Comparison of ENCODE assay signal across 8 mouse cellular contexts in genomic region chr6:29717952-29718521, GRCm38 (mm10). TPM values are rescaled to one million over a fixed set of nuclear protein-coding genes. Genes with fewer than 3 reads are reported as not detected.
DNase-seq lines count a peak whose midpoint lies in the region; ATAC-seq and TF ChIP-seq lines count a peak whose summit lies in the region.

No protein-coding gene starts in this region.

- no peaks in the 10 kb centered on the region; the same call in 1 of the 2 replicates for H3K36me3 ChIP-seq in kidney, adult 2 months (ENCODE audit: control insufficient read depth, insufficient read depth, low read length)
- no peaks in the 10 kb centered on the region for H3K36me3 ChIP-seq in embryonic facial prominence, embryonic 13.5 days
- no peaks in the 10 kb centered on the region for H3K36me3 ChIP-seq in limb, embryonic 11.5 days (ENCODE audit: control insufficient read depth, insufficient read depth, low read length)

- peak overlapping the region; percentile 66 for H3K4me2 ChIP-seq in embryonic facial prominence, embryonic 13.5 days
- peak overlapping the region; percentile 31; the same call in 1 of the 2 replicates for H3K4me2 ChIP-seq in limb, embryonic 11.5 days (ENCODE audit: low read depth, severe bottlenecking)

- peak; percentile 68 for DNase-seq in kidney, adult 2 months
- DNase-seq in kidney, adult 8-10 months, result no peak
- peak; percentile 73 for DNase-seq in adrenal gland, postnatal 14 days
- DNase-seq in heart, postnatal 14 days, result peak; percentile 33 to 62
- peak; percentile 38 for DNase-seq in limb, embryonic 11.5 days (ENCODE audit: low spot score)
- DNase-seq in testis, postnatal 14 days (ENCODE audit: low spot score), result peak; percentile 34

- ATAC-seq in embryonic facial prominence, embryonic 13.5 days (ENCODE audit: insufficient number of reproducible peaks, insufficient read depth, low FRiP score, low TSS enrichment, low read depth), result no peak
- no peak for ATAC-seq in limb, embryonic 11.5 days (ENCODE audit: insufficient number of reproducible peaks, low FRiP score, low TSS enrichment, low read depth)
- no peak for ATAC-seq in megakaryocyte, adult 5-6 weeks (ENCODE audit: poor library complexity, severe bottlenecking)

- intact Hi-C loops in heart, postnatal 14 days (cut with DNase I), result no loop called here

- WGBS in kidney, adult 2 months, result 36% methylated on average over 14 of the region's 14 CpGs
- WGBS in embryonic facial prominence, embryonic 13.5 days, result 17% methylated on average over 14 of the region's 14 CpGs
- 19% methylated on average over 14 of the region's 14 CpGs for WGBS in limb, embryonic 11.5 days

- H3K9me3 ChIP-seq in embryonic facial prominence, embryonic 13.5 days, result no peaks in the 10 kb centered on the region
- no peaks in the 10 kb centered on the region for H3K9me3 ChIP-seq in limb, embryonic 11.5 days (ENCODE audit: control insufficient read depth, low read length)

- no peak overlapping the region for H3K27ac ChIP-seq in kidney, adult 2 months (ENCODE audit: insufficient read depth, low read depth, low read length)
- peak overlapping the region; percentile 22; the same call in 1 of the 2 replicates for H3K27ac ChIP-seq in embryonic facial prominence, embryonic 13.5 days
- H3K27ac ChIP-seq in limb, embryonic 11.5 days (replicated peaks; ENCODE audit: low read depth, low read length), result no peak overlapping the region

- TF ChIP-seq CTCF in kidney, adult 2 months (conservative IDR thresholded peaks at IDR 0.05; ENCODE audit: insufficient read depth, insufficient read length, low read depth, low read length), result no peak

- H3K27me3 ChIP-seq in kidney, adult 2 months (replicated peaks; ENCODE audit: control insufficient read depth, insufficient read depth, low read length), result no peaks in the 10 kb centered on the region
- peaks cover 9% of the 10 kb centered on the region for H3K27me3 ChIP-seq in embryonic facial prominence, embryonic 13.5 days
- no peaks in the 10 kb centered on the region; the same call in 1 of the 2 replicates for H3K27me3 ChIP-seq in limb, embryonic 11.5 days (ENCODE audit: control insufficient read depth, insufficient read depth, low read length)

- H3K4me1 ChIP-seq in kidney, adult 2 months (ENCODE audit: control insufficient read depth, insufficient read depth, low read length), result no peaks in the 10 kb centered on the region
- peaks cover 30% of the 10 kb centered on the region for H3K4me1 ChIP-seq in embryonic facial prominence, embryonic 13.5 days
- peaks cover 13% of the 10 kb centered on the region for H3K4me1 ChIP-seq in limb, embryonic 11.5 days (ENCODE audit: control insufficient read depth, insufficient read depth, low read length)

- no peak for TF ChIP-seq POLR2A in kidney, adult 2 months (IDR thresholded peaks at IDR 0.05; ENCODE audit: low read depth, low read length)

- no peak overlapping the region for H3K4me3 ChIP-seq in kidney, adult 2 months (ENCODE audit: insufficient read depth, low read depth, low read length)
- peak overlapping the region; percentile 23 for H3K4me3 ChIP-seq in embryonic facial prominence, embryonic 13.5 days
- no peak overlapping the region for H3K4me3 ChIP-seq in limb, embryonic 11.5 days (ENCODE audit: low read depth, low read length)

- H3K9ac ChIP-seq in embryonic facial prominence, embryonic 13.5 days, result peak overlapping the region; percentile 55
- peak overlapping the region; percentile 38; the same call in 1 of the 2 replicates for H3K9ac ChIP-seq in limb, embryonic 11.5 days (ENCODE audit: low read length)

RNA-seq across cellular contexts. Expression of gene Smo, which starts 17.3 kb away (rescaled TPM):
- 53.4 and 59.5 TPM in 2 replicates for polyA plus RNA-seq in kidney, adult 2 months (2012; rRNA removed)
- 43.9 and 45.0 TPM in 2 replicates for total RNA-seq in adrenal gland, postnatal 14 days (2021)
- 53.0 and 57.4 TPM in 2 replicates for polyA plus RNA-seq in embryonic facial prominence, embryonic 13.5 days (2015; fragmentation: Nextera tagmentation; extraction: Ambion mirVana)
- 10 to 100 TPM; 16.8 to 17.6 TPM for total RNA-seq in heart, postnatal 14 days (2021)
- polyA plus RNA-seq in limb, embryonic 11.5 days (2014; fragmentation: Nextera tagmentation; extraction: Ambion mirVana), result 67.5 and 78.9 TPM in 2 replicates
- total RNA-seq in megakaryocyte, adult 5-6 weeks (2015), result 2.6 and 4.3 TPM in 2 replicates
- total RNA-seq in megakaryocyte, adult 5-6 weeks (2017), result 2.3 and 2.5 TPM in 2 replicates

RNA-seq across cellular contexts. Expression of gene Tspan33, which starts 24.0 kb away (rescaled TPM):
- polyA plus RNA-seq in kidney, adult 2 months (2012; rRNA removed), result 34.1 and 39.8 TPM in 2 replicates
- total RNA-seq in adrenal gland, postnatal 14 days (2021), result 3.8 and 8.0 TPM in 2 replicates
- 2.8 and 4.7 TPM in 2 replicates for polyA plus RNA-seq in embryonic facial prominence, embryonic 13.5 days (2015; fragmentation: Nextera tagmentation; extraction: Ambion mirVana)
- total RNA-seq in heart, postnatal 14 days (2021), result 1 to 10 TPM; 1.3 to 2.4 TPM
- 3.1 and 4.7 TPM in 2 replicates for polyA plus RNA-seq in limb, embryonic 11.5 days (2014; fragmentation: Nextera tagmentation; extraction: Ambion mirVana)
- total RNA-seq in megakaryocyte, adult 5-6 weeks (2015), result 1.5 and 3.7 TPM in 2 replicates
- total RNA-seq in megakaryocyte, adult 5-6 weeks (2017), result 2.7 and 5.0 TPM in 2 replicates

RNA-seq across cellular contexts. Expression of gene Ahcyl2, which starts 49.8 kb away (rescaled TPM):
- polyA plus RNA-seq in kidney, adult 2 months (2012; rRNA removed), result 107 and 122 TPM in 2 replicates
- 102 and 103 TPM in 2 replicates for total RNA-seq in adrenal gland, postnatal 14 days (2021)
- 14.1 and 15.2 TPM in 2 replicates for polyA plus RNA-seq in embryonic facial prominence, embryonic 13.5 days (2015; fragmentation: Nextera tagmentation; extraction: Ambion mirVana)
- 10 to 100 TPM; 15.0 TPM for total RNA-seq in heart, postnatal 14 days (2021)
- 16.5 and 17.3 TPM in 2 replicates for polyA plus RNA-seq in limb, embryonic 11.5 days (2014; fragmentation: Nextera tagmentation; extraction: Ambion mirVana)
- total RNA-seq in megakaryocyte, adult 5-6 weeks (2015), result 34.2 and 46.4 TPM in 2 replicates
- 80.8 and 82.7 TPM in 2 replicates for total RNA-seq in megakaryocyte, adult 5-6 weeks (2017)

Comparison
In these comparisons a context has a peak if more than half of its experiments do, and no peak if none do; other contexts are left out.
1. DNase-seq: peak in kidney, adult 2 months (single experiment), adrenal gland, postnatal 14 days (single experiment), heart, postnatal 14 days (2 of 2), limb, embryonic 11.5 days (single experiment) and testis, postnatal 14 days (single experiment); none in kidney, adult 8-10 months (0 of 2).